13 mouse cellular contexts compared by ENCODE assay signal in genomic region chr5:113199126-113199771, GRCm38 (mm10). TPM values are rescaled to one million over a fixed set of nuclear protein-coding genes. Genes with fewer than 3 reads are reported as not detected.
DNase-seq lines count a peak whose midpoint lies in the region; ATAC-seq lines count a peak whose summit lies in the region.
"Had no signal": no experiment of that assay in that cellular context is flagged by ENCODE, and none has a peak within 500 bp of the region (broad histone marks: within the 10 kb centered on the region; RNA-seq: fewer than 3 reads in every experiment).

No protein-coding gene starts in this region.

- no peak; the same call in 1 of the 2 replicates for ATAC-seq in intestine, embryonic 15.5 days
- ATAC-seq in intestine, embryonic 16.5 days, result no peak
- ATAC-seq in midbrain, embryonic 11.5 days (ENCODE audit: low FRiP score), result no peak
- ATAC-seq in midbrain, embryonic 13.5 days, result no peak
- peak; percentile 60 for ATAC-seq in heart, embryonic 14.5 days (ENCODE audit: insufficient number of reproducible peaks, insufficient read depth, low FRiP score, low read depth)
- no peak for ATAC-seq in megakaryocyte progenitor cell, adult 5-6 weeks (replicated peaks; ENCODE audit: poor library complexity)
- ATAC-seq: midbrain, embryonic 16.5 days had no signal

- no peak overlapping the region for H3K9ac ChIP-seq in intestine, embryonic 15.5 days
- H3K9ac ChIP-seq in intestine, embryonic 16.5 days (ENCODE audit: low read depth, low read length), result no peak overlapping the region
- no peak overlapping the region for H3K9ac ChIP-seq in midbrain, embryonic 11.5 days (ENCODE audit: low read length)
- no peak overlapping the region for H3K9ac ChIP-seq in midbrain, embryonic 13.5 days (replicated peaks)
- 0 out of 2 replicates have a peak overlapping the region, but pooled peaks have one; percentile 18 for H3K9ac ChIP-seq in heart, embryonic 14.5 days (ENCODE audit: low read length)

- peaks cover 13% of the 10 kb centered on the region; the same call in 1 of the 2 replicates for H3K4me1 ChIP-seq in intestine, embryonic 15.5 days (replicated peaks)
- H3K4me1 ChIP-seq in intestine, embryonic 16.5 days (ENCODE audit: control insufficient read depth, insufficient read depth, low read length), result peaks cover 14% of the 10 kb centered on the region
- no peaks in the 10 kb centered on the region for H3K4me1 ChIP-seq in midbrain, embryonic 11.5 days (ENCODE audit: control insufficient read depth, insufficient read depth, low read length)
- no peaks in the 10 kb centered on the region for H3K4me1 ChIP-seq in midbrain, embryonic 13.5 days (replicated peaks)
- peaks cover 11 to 12% of the 10 kb centered on the region in 2 experiments; a peak in 3 of 4 replicates for H3K4me1 ChIP-seq in heart, embryonic 14.5 days (ENCODE audit: control insufficient read depth in 2 of 2, insufficient read depth in 2 of 2, low read length in 2 of 2)

- H3K4me3 ChIP-seq in intestine, embryonic 15.5 days (replicated peaks), result no peak overlapping the region
- H3K4me3 ChIP-seq in intestine, embryonic 16.5 days (ENCODE audit: low read length), result no peak overlapping the region
- no peak overlapping the region for H3K4me3 ChIP-seq in midbrain, embryonic 11.5 days (ENCODE audit: low read depth, low read length)
- H3K4me3 ChIP-seq in midbrain, embryonic 13.5 days (replicated peaks), result no peak overlapping the region
- H3K4me3 ChIP-seq in heart, embryonic 14.5 days (ENCODE audit: control insufficient read depth in 1 of 2, insufficient read depth in 1 of 2, low read depth in 1 of 2, low read length in 2 of 2), result no peak overlapping the region

- no peaks in the 10 kb centered on the region for H3K9me3 ChIP-seq in intestine, embryonic 15.5 days
- no peaks in the 10 kb centered on the region for H3K9me3 ChIP-seq in intestine, embryonic 16.5 days (ENCODE audit: control insufficient read depth, low read length)
- H3K9me3 ChIP-seq in midbrain, embryonic 11.5 days (ENCODE audit: control insufficient read depth, low read length), result no peaks in the 10 kb centered on the region
- H3K9me3 ChIP-seq in midbrain, embryonic 13.5 days, result no peaks in the 10 kb centered on the region
- no peaks in the 10 kb centered on the region for H3K9me3 ChIP-seq in heart, embryonic 14.5 days (ENCODE audit: control insufficient read depth, low read length)

- peak overlapping the region; percentile 40 for H3K27ac ChIP-seq in intestine, embryonic 15.5 days
- no peak overlapping the region for H3K27ac ChIP-seq in intestine, embryonic 16.5 days (ENCODE audit: low read length)
- no peak overlapping the region for H3K27ac ChIP-seq in midbrain, embryonic 11.5 days (ENCODE audit: low read depth, low read length)
- H3K27ac ChIP-seq in midbrain, embryonic 13.5 days, result no peak overlapping the region
- peak overlapping the region; percentile 52 to 69 for H3K27ac ChIP-seq in heart, embryonic 14.5 days (replicated peaks in 1 of 2; ENCODE audit: control insufficient read depth in 1 of 2, insufficient read depth in 1 of 2, low read depth in 2 of 2, low read length in 2 of 2)

- no peaks in the 10 kb centered on the region for H3K36me3 ChIP-seq in intestine, embryonic 15.5 days
- H3K36me3 ChIP-seq in intestine, embryonic 16.5 days (ENCODE audit: control insufficient read depth, insufficient read depth, low read length), result no peaks in the 10 kb centered on the region
- H3K36me3 ChIP-seq in midbrain, embryonic 11.5 days (ENCODE audit: control insufficient read depth, insufficient read depth, low read length), result no peaks in the 10 kb centered on the region
- H3K36me3 ChIP-seq in midbrain, embryonic 13.5 days, result no peaks in the 10 kb centered on the region
- H3K36me3 ChIP-seq in heart, embryonic 14.5 days (ENCODE audit: control insufficient read depth, insufficient read depth, low read length), result no peaks in the 10 kb centered on the region

- peak; percentile 61 for DNase-seq in midbrain, embryonic 11.5 days (ENCODE audit: low spot score, missing footprints)
- DNase-seq in testis, postnatal 10 days (ENCODE audit: low spot score), result peak; percentile 46
- DNase-seq: cerebellum, postnatal 36 days; retina, postnatal 1 day; thymus, postnatal 25 days had no signal

- no peaks in the 10 kb centered on the region for H3K27me3 ChIP-seq in intestine, embryonic 15.5 days (replicated peaks)
- H3K27me3 ChIP-seq in intestine, embryonic 16.5 days (replicated peaks; ENCODE audit: control insufficient read depth, insufficient read depth, low read length), result no peaks in the 10 kb centered on the region
- no peaks in the 10 kb centered on the region for H3K27me3 ChIP-seq in midbrain, embryonic 11.5 days (ENCODE audit: control insufficient read depth, insufficient read depth, low read length)
- no peaks in the 10 kb centered on the region for H3K27me3 ChIP-seq in midbrain, embryonic 13.5 days
- H3K27me3 ChIP-seq in heart, embryonic 14.5 days (ENCODE audit: control insufficient read depth, insufficient read depth, low read length), result no peaks in the 10 kb centered on the region

- WGBS in intestine, embryonic 15.5 days, result 50% methylated on average over 8 of the region's 8 CpGs
- WGBS in intestine, embryonic 16.5 days, result 51% methylated on average over 8 of the region's 8 CpGs
- 49% methylated on average over 8 of the region's 8 CpGs for WGBS in midbrain, embryonic 11.5 days
- 55% methylated on average over 8 of the region's 8 CpGs for WGBS in midbrain, embryonic 13.5 days
- WGBS in heart, embryonic 14.5 days, result 45% methylated on average over 8 of the region's 8 CpGs

- H3K4me2 ChIP-seq in intestine, embryonic 15.5 days (replicated peaks), result no peak overlapping the region
- H3K4me2 ChIP-seq in intestine, embryonic 16.5 days (ENCODE audit: low read depth, low read length), result no peak overlapping the region
- no peak overlapping the region for H3K4me2 ChIP-seq in midbrain, embryonic 11.5 days
- H3K4me2 ChIP-seq in midbrain, embryonic 13.5 days (replicated peaks), result no peak overlapping the region
- no peak overlapping the region for H3K4me2 ChIP-seq in heart, embryonic 14.5 days (ENCODE audit: low read length)

RNA-seq across cellular contexts. Expression of gene 2900026A02Rik, which starts 21.8 kb away (rescaled TPM):
- 10.0 and 10.7 TPM in 2 replicates for polyA plus RNA-seq in intestine, embryonic 15.5 days (2015; fragmentation: Nextera tagmentation; extraction: Ambion mirVana)
- 8.3 and 9.5 TPM in 2 replicates for polyA plus RNA-seq in intestine, embryonic 16.5 days (2015; fragmentation: Nextera tagmentation; extraction: Ambion mirVana)
- 0.98 and 1.2 TPM in 2 replicates for polyA plus RNA-seq in midbrain, embryonic 11.5 days (2014; fragmentation: Nextera tagmentation; extraction: Ambion mirVana)
- 2.4 and 2.7 TPM in 2 replicates for polyA plus RNA-seq in midbrain, embryonic 13.5 days (2015; fragmentation: Nextera tagmentation; extraction: Ambion mirVana)
- 10.3 TPM in 2 replicates for polyA plus RNA-seq in heart, embryonic 14.5 days (2014; fragmentation: Nextera tagmentation; extraction: Ambion mirVana)
- total RNA-seq in megakaryocyte progenitor cell, adult 5-6 weeks (2015), result 1.6 and 2.7 TPM in 2 replicates
- 1.3 and 2.0 TPM in 2 replicates for total RNA-seq in megakaryocyte progenitor cell, adult 5-6 weeks (2017)

RNA-seq across cellular contexts. Expression of gene Tmem211, which starts 27.5 kb away (rescaled TPM):
- polyA plus RNA-seq in intestine, embryonic 15.5 days (2015; fragmentation: Nextera tagmentation; extraction: Ambion mirVana), result not detected in 2 replicates
- 0.13 and 0.28 TPM in 2 replicates for polyA plus RNA-seq in intestine, embryonic 16.5 days (2015; fragmentation: Nextera tagmentation; extraction: Ambion mirVana)
- polyA plus RNA-seq in midbrain, embryonic 11.5 days (2014; fragmentation: Nextera tagmentation; extraction: Ambion mirVana), result 0.16 TPM in 1 of 2 replicates, not detected in the other
- not detected in 2 replicates for polyA plus RNA-seq in midbrain, embryonic 13.5 days (2015; fragmentation: Nextera tagmentation; extraction: Ambion mirVana)
- not detected in 2 replicates for polyA plus RNA-seq in heart, embryonic 14.5 days (2014; fragmentation: Nextera tagmentation; extraction: Ambion mirVana)
- total RNA-seq in megakaryocyte progenitor cell, adult 5-6 weeks (2015), result not detected in 2 replicates
- total RNA-seq in megakaryocyte progenitor cell, adult 5-6 weeks (2017), result not detected in 2 replicates
- total RNA-seq: adrenal gland, postnatal 4 days had no signal
- polyA plus RNA-seq: limb, embryonic 11.5 days; midbrain, embryonic 16.5 days had no signal

Comparison
In these comparisons a context has a peak if more than half of its experiments do, and no peak if none do; other contexts are left out.
1. H3K27ac ChIP-seq: peak in intestine, embryonic 15.5 days (single experiment) and heart, embryonic 14.5 days (2 of 2); none in intestine, embryonic 16.5 days (single experiment), midbrain, embryonic 11.5 days (single experiment) and midbrain, embryonic 13.5 days (single experiment).